ENCODE assay signal across 9 mouse cellular contexts in genomic region chr5:31095711-31096480, GRCm38 (mm10). TPM values are rescaled to one million over a fixed set of nuclear protein-coding genes. Genes with fewer than 3 reads are reported as not detected.
DNase-seq lines count a peak whose midpoint lies in the region; ATAC-seq and TF ChIP-seq lines count a peak whose summit lies in the region.
"Had no signal": no experiment of that assay in that cellular context is flagged by ENCODE, and none has a peak within 500 bp of the region (broad histone marks: within the 10 kb centered on the region; RNA-seq: fewer than 3 reads in every experiment).

No protein-coding gene starts in this region.

- H3K36me3 ChIP-seq in hindbrain, embryonic 12.5 days, result no peaks in the 10 kb centered on the region
- H3K36me3 ChIP-seq in midbrain, embryonic 13.5 days, result no peaks in the 10 kb centered on the region

- H3K4me1 ChIP-seq in brown adipose tissue, adult 24 weeks (ENCODE audit: control insufficient read depth, insufficient read depth, insufficient read length, low read length), result no peaks in the 10 kb centered on the region
- H3K4me1 ChIP-seq in hindbrain, embryonic 12.5 days, result peaks cover 33% of the 10 kb centered on the region
- H3K4me1 ChIP-seq in midbrain, embryonic 13.5 days (replicated peaks), result peaks cover 42% of the 10 kb centered on the region

- no peak overlapping the region for H3K9ac ChIP-seq in hindbrain, embryonic 12.5 days
- H3K9ac ChIP-seq in midbrain, embryonic 13.5 days (replicated peaks), result no peak overlapping the region

- H3K27ac ChIP-seq in layer of hippocampus, adult 2 months, result no peak overlapping the region
- H3K27ac ChIP-seq in brown adipose tissue, adult 24 weeks (replicated peaks; ENCODE audit: low read depth, low read length), result no peak overlapping the region
- H3K27ac ChIP-seq in hindbrain, embryonic 12.5 days, result no peak overlapping the region
- no peak overlapping the region for H3K27ac ChIP-seq in midbrain, embryonic 13.5 days

- DNase-seq in layer of hippocampus, adult 2 months (ENCODE audit: low spot score in 2 of 2), result no peak
- DNase-seq in layer of hippocampus, adult 11-12 months (ENCODE audit: low spot score), result no peak
- no peak for DNase-seq in left cerebral cortex, adult 11 months (ENCODE audit: low spot score)
- DNase-seq in cerebellum, adult 9-10 months, result no peak
- no peak for DNase-seq in right cerebral cortex, adult 2 months (ENCODE audit: low spot score in 2 of 2)

- 24% methylated on average over 11 of the region's 11 CpGs for WGBS in hindbrain, embryonic 12.5 days
- WGBS in midbrain, embryonic 13.5 days, result 17% methylated on average over 11 of the region's 11 CpGs

- peak overlapping the region; percentile 51 for H3K4me2 ChIP-seq in hindbrain, embryonic 12.5 days (replicated peaks)
- H3K4me2 ChIP-seq in midbrain, embryonic 13.5 days (replicated peaks), result peak overlapping the region; percentile 64; the same call in 1 of the 2 replicates

- peak overlapping the region; percentile 44 for H3K4me3 ChIP-seq in layer of hippocampus, adult 2 months
- H3K4me3 ChIP-seq in brown adipose tissue, adult 24 weeks (ENCODE audit: insufficient read depth, low read depth, low read length), result peak overlapping the region; percentile 20
- H3K4me3 ChIP-seq in hindbrain, embryonic 12.5 days, result peak overlapping the region; percentile 22; the same call in 1 of the 2 replicates
- H3K4me3 ChIP-seq in midbrain, embryonic 13.5 days (replicated peaks), result 0 out of 2 replicates have a peak overlapping the region, but pooled peaks have one; percentile 25

- no peak for ATAC-seq in hindbrain, embryonic 12.5 days (ENCODE audit: low FRiP score)
- no peak for ATAC-seq in midbrain, embryonic 13.5 days

- H3K27me3 ChIP-seq in hindbrain, embryonic 12.5 days, result peaks cover 86% of the 10 kb centered on the region
- H3K27me3 ChIP-seq in midbrain, embryonic 13.5 days, result peaks cover 84% of the 10 kb centered on the region

- TF ChIP-seq CTCF in layer of hippocampus, adult 2 months (conservative IDR thresholded peaks at IDR 0.05), result peak; percentile 46

- H3K9me3 ChIP-seq in hindbrain, embryonic 12.5 days (replicated peaks), result no peaks in the 10 kb centered on the region
- no peaks in the 10 kb centered on the region for H3K9me3 ChIP-seq in midbrain, embryonic 13.5 days

RNA-seq across cellular contexts. Expression of gene Dnajc5g, which starts 10.2 kb away (rescaled TPM):
- total RNA-seq in layer of hippocampus, adult 2 months (2021), result not detected
- polyA plus RNA-seq in brown adipose tissue, adult 24 weeks (2012; ENCODE audit: insufficient read depth, insufficient read length, missing spikeins), result not detected in 2 replicates
- polyA plus RNA-seq in hindbrain, embryonic 12.5 days (2016; fragmentation: Nextera tagmentation; extraction: Ambion mirVana), result not detected in 2 replicates
- not detected in 2 replicates for polyA plus RNA-seq in midbrain, embryonic 13.5 days (2015; fragmentation: Nextera tagmentation; extraction: Ambion mirVana)
- total RNA-seq: layer of hippocampus, adult 18-20 months had no signal

RNA-seq across cellular contexts. Expression of gene Slc30a3, which starts 12.1 kb away (rescaled TPM):
- total RNA-seq in layer of hippocampus, adult 2 months (2021), result 10 to 100 TPM; 89.6 to 92.2 TPM
- polyA plus RNA-seq in brown adipose tissue, adult 24 weeks (2012; ENCODE audit: insufficient read depth, insufficient read length, missing spikeins), result not detected in 2 replicates
- 15.7 and 16.2 TPM in 2 replicates for polyA plus RNA-seq in hindbrain, embryonic 12.5 days (2016; fragmentation: Nextera tagmentation; extraction: Ambion mirVana)
- 15.9 and 16.8 TPM in 2 replicates for polyA plus RNA-seq in midbrain, embryonic 13.5 days (2015; fragmentation: Nextera tagmentation; extraction: Ambion mirVana)

RNA-seq across cellular contexts. Expression of gene Trim54, which starts 20.6 kb away (rescaled TPM):
- not detected for total RNA-seq in layer of hippocampus, adult 2 months (2021)
- polyA plus RNA-seq in brown adipose tissue, adult 24 weeks (2012; ENCODE audit: insufficient read depth, insufficient read length, missing spikeins), result 3.2 and 4.2 TPM in 2 replicates
- polyA plus RNA-seq in hindbrain, embryonic 12.5 days (2016; fragmentation: Nextera tagmentation; extraction: Ambion mirVana), result 0.40 and 0.86 TPM in 2 replicates
- polyA plus RNA-seq in midbrain, embryonic 13.5 days (2015; fragmentation: Nextera tagmentation; extraction: Ambion mirVana), result not detected in 2 replicates
- total RNA-seq: layer of hippocampus, adult 18-20 months had no signal

RNA-seq across cellular contexts. Expression of gene Cad, which starts 41.3 kb away (rescaled TPM):
- total RNA-seq in layer of hippocampus, adult 2 months (2021), result 10 to 100 TPM; 17.1 to 21.6 TPM
- polyA plus RNA-seq in brown adipose tissue, adult 24 weeks (2012; ENCODE audit: insufficient read depth, insufficient read length, missing spikeins), result 6.8 and 19.9 TPM in 2 replicates
- polyA plus RNA-seq in hindbrain, embryonic 12.5 days (2016; fragmentation: Nextera tagmentation; extraction: Ambion mirVana), result 32.2 and 32.4 TPM in 2 replicates
- 16.1 and 19.1 TPM in 2 replicates for polyA plus RNA-seq in midbrain, embryonic 13.5 days (2015; fragmentation: Nextera tagmentation; extraction: Ambion mirVana)

RNA-seq across cellular contexts. Expression of gene Ucn, which starts 42.7 kb away (rescaled TPM):
- not detected for total RNA-seq in layer of hippocampus, adult 2 months (2021)
- not detected in 2 replicates for polyA plus RNA-seq in brown adipose tissue, adult 24 weeks (2012; ENCODE audit: insufficient read depth, insufficient read length, missing spikeins)
- not detected in 2 replicates for polyA plus RNA-seq in hindbrain, embryonic 12.5 days (2016; fragmentation: Nextera tagmentation; extraction: Ambion mirVana)
- not detected in 2 replicates for polyA plus RNA-seq in midbrain, embryonic 13.5 days (2015; fragmentation: Nextera tagmentation; extraction: Ambion mirVana)
- total RNA-seq: layer of hippocampus, adult 18-20 months had no signal

Comparison
In these comparisons a context has a peak if more than half of its experiments do, and no peak if none do; other contexts are left out.
1. RNA of gene Slc30a3, which starts 12.1 kb away (polyA plus RNA-seq): 15.9 to 16.8 TPM in midbrain, embryonic 13.5 days and 15.7 to 16.2 TPM in hindbrain, embryonic 12.5 days; not detected in brown adipose tissue, adult 24 weeks; every median in the first group is over 10 times any median in the second.
2. Peak in every context shown above with its lines, with median percentiles within 50 percentile points of each other: H3K4me3 ChIP-seq.